Mouse (Mus musculus) C2C12 (cell line): ENCODE data around the gene 6030458C11Rik.

Experiments
- CEBPB ChIP-seq: IDR thresholded peaks from one replicate; pipeline ENCODE4 v1.6.1; 2011; ENCODE audit warnings: low read depth, mild to moderate bottlenecking, control low read depth, moderate library complexity
- CTCF ChIP-seq: IDR thresholded peaks from one replicate; pipeline ENCODE4 v1.5.1; 2011; ENCODE audit not compliant: control insufficient read depth, insufficient read depth, insufficient read length
- MAX ChIP-seq: IDR thresholded peaks from one replicate; pipeline ENCODE4 v1.6.1; 2011; ENCODE audit warnings: mild to moderate bottlenecking, control low read depth
- MYOG ChIP-seq: IDR thresholded peaks from one replicate; pipeline ENCODE4 v1.6.1; 2011; ENCODE audit not compliant: control insufficient read depth, insufficient read length; ENCODE audit errors: extremely low read depth

- no peak for TF ChIP-seq CTCF
- TF ChIP-seq MYOG = no peak
- no peak for TF ChIP-seq CEBPB
- no peak for TF ChIP-seq MAX
Observed at GRCm38 (mm10) chr15:12774149-12774753, 50.2 kb downstream of the 6030458C11Rik start.
